Mouse (Mus musculus) heart, embryonic 15.5 days (tissue): Measurements from ENCODE around the gene Kif12. TPM values are rescaled to one million over a fixed set of nuclear protein-coding genes. Genes with fewer than 3 reads are reported as not detected.

Source experiments
- ATAC-seq: fragments of 200-750 bp; cut with Nextera tagmentation; replicated peaks from 2 replicates; pipeline ENCODE4 v1.8.0; 2017; ENCODE audit warnings: low read depth, moderate TSS enrichment; ENCODE audit not compliant: insufficient number of reproducible peaks, insufficient read depth, low FRiP score
- H3K27ac ChIP-seq: fragments of 300-500 bp; sonication (generic); 2 replicates; pipeline ENCODE4 v1.5.1; 2015; ENCODE audit warnings: mild to moderate bottlenecking, inconsistent platforms
- H3K27me3 ChIP-seq: fragments of 300-500 bp; sonication (generic); 2 replicates; pipeline ENCODE4 v1.6.1; 2015; ENCODE audit warnings: inconsistent platforms
- H3K36me3 ChIP-seq: fragments of 300-500 bp; sonication (generic); 2 replicates; pipeline ENCODE4 v1.6.1; 2015; ENCODE audit warnings: mild to moderate bottlenecking, inconsistent platforms
- H3K4me1 ChIP-seq: fragments of 300-500 bp; sonication (generic); replicated peaks from 2 replicates; pipeline ENCODE4 v1.6.1; 2015; ENCODE audit warnings: inconsistent platforms
- H3K4me2 ChIP-seq: fragments of 300-500 bp; sonication (generic); 2 replicates; pipeline ENCODE4 v1.6.1; 2015; ENCODE audit warnings: inconsistent platforms, mild to moderate bottlenecking, moderate library complexity
- H3K4me3 ChIP-seq: fragments of 300-500 bp; sonication (generic); 2 replicates; pipeline ENCODE4 v1.5.1; 2015; ENCODE audit warnings: mild to moderate bottlenecking, inconsistent platforms
- H3K9ac ChIP-seq: fragments of 300-500 bp; sonication (generic); 2 replicates; pipeline ENCODE4 v1.6.1; 2015; ENCODE audit warnings: mild to moderate bottlenecking, inconsistent platforms
- H3K9me3 ChIP-seq: fragments of 300-500 bp; sonication (generic); replicated peaks from 2 replicates; pipeline ENCODE4 v1.6.1; 2016; ENCODE audit warnings: inconsistent platforms
- WGBS: fragments of 180-500 bp; shearing (Covaris S2); methylation state at CpG from one replicate; pipeline ENCODE4 v1.1.7; 2015; ENCODE audit warnings: mixed read lengths; 5-methylcytosine and 5-hydroxymethylcytosine counted together
- polyA plus RNA-seq: library from polyadenylated mRNA; unstranded; fragments of >200 nt; fragmentation: Nextera tagmentation; extraction: Ambion mirVana; gene quantifications from 2 replicates; pipeline ENCODE4 v1.2.1, GENCODE M21; 2015

Gene Kif12
- polyA plus RNA-seq = 0.13 and 0.48 TPM in 2 replicates

GRCm38 (mm10) chr4:63171969-63172685 lies at the start of gene Kif12:
Kif12 (minus strand) TSS chr4:63172131.
- H3K27me3 ChIP-seq = peaks cover 39% of the 10 kb centered on the region
- 74% methylated on average over 4 of the region's 4 CpGs for WGBS
- no peak within 1 kb of the TSS for H3K27ac ChIP-seq
- no peak within 1 kb of the TSS for H3K4me3 ChIP-seq
- H3K4me2 ChIP-seq = no peak within 1 kb of the TSS
- H3K4me1 ChIP-seq = no peaks in the 10 kb centered on the region
- no peaks in the 10 kb centered on the region for H3K9me3 ChIP-seq
- H3K36me3 ChIP-seq = no peaks in the 10 kb centered on the region
- no peak for ATAC-seq
- H3K9ac ChIP-seq = no peak within 1 kb of the TSS

- no peak overlapping the region for H3K4me2 ChIP-seq
- no peaks in the 10 kb centered on the region for H3K9me3 ChIP-seq
- H3K9ac ChIP-seq = no peak overlapping the region
- peaks cover 31% of the 10 kb centered on the region for H3K4me1 ChIP-seq
- H3K36me3 ChIP-seq = no peaks in the 10 kb centered on the region
- no peak for ATAC-seq
- no peaks in the 10 kb centered on the region for H3K27me3 ChIP-seq
- 82% methylated on average over 15 of the region's 15 CpGs for WGBS
- H3K4me3 ChIP-seq = no peak overlapping the region
- no peak overlapping the region for H3K27ac ChIP-seq
Measured at GRCm38 (mm10) chr4:63221096-63221958, 49.4 kb upstream of the Kif12 start.

GRCm38 (mm10) chr4:63219635-63220034 lies 47.7 kb upstream of the Kif12 start:
- Histone ChIP-seq H3K4me3 (no peak overlapping the region), H3K9ac (no peak overlapping the region), H3K36me3 (no peaks in the 10 kb centered on the region), H3K9me3 (no peaks in the 10 kb centered on the region), H3K4me1 (peaks cover 33% of the 10 kb centered on the region), H3K27me3 (peaks cover 5% of the 10 kb centered on the region), H3K4me2 (no peak overlapping the region), H3K27ac (no peak overlapping the region)
- 49% methylated on average over 6 of the region's 6 CpGs for WGBS
- ATAC-seq = no peak

- no peak overlapping the region for H3K4me3 ChIP-seq
- H3K36me3 ChIP-seq = no peaks in the 10 kb centered on the region
- H3K9ac ChIP-seq = no peak overlapping the region
- no peak overlapping the region for H3K4me2 ChIP-seq
- H3K27me3 ChIP-seq = peaks cover 10% of the 10 kb centered on the region
- no peak for ATAC-seq
- H3K4me1 ChIP-seq = peaks cover 36% of the 10 kb centered on the region
- whole genome bisulfite sequencing = 78% methylated on average over 3 of the region's 3 CpGs
- no peak overlapping the region for H3K27ac ChIP-seq
- no peaks in the 10 kb centered on the region for H3K9me3 ChIP-seq
Measured at GRCm38 (mm10) chr4:63219059-63219458, 47.1 kb upstream of the Kif12 start.

GRCm38 (mm10) chr4:63217513-63217912 lies 45.6 kb upstream of the Kif12 start:
- ATAC-seq = no peak
- no peak overlapping the region for H3K27ac ChIP-seq
- H3K4me3 ChIP-seq = no peak overlapping the region
- H3K4me1 ChIP-seq = peaks cover 44% of the 10 kb centered on the region
- no peak overlapping the region for H3K9ac ChIP-seq
- H3K27me3 ChIP-seq = peaks cover 26% of the 10 kb centered on the region
- H3K36me3 ChIP-seq = no peaks in the 10 kb centered on the region
- H3K9me3 ChIP-seq = no peaks in the 10 kb centered on the region
- H3K4me2 ChIP-seq = no peak overlapping the region
- WGBS = 73% methylated on average over 6 of the region's 6 CpGs

GRCm38 (mm10) chr4:63216566-63216965 lies 44.6 kb upstream of the Kif12 start:
- peaks cover 44% of the 10 kb centered on the region for H3K4me1 ChIP-seq
- no peaks in the 10 kb centered on the region for H3K36me3 ChIP-seq
- 0 out of 2 replicates have a peak overlapping the region, but pooled peaks have one; percentile 58 for H3K27ac ChIP-seq
- H3K4me2 ChIP-seq = peak overlapping the region; percentile 99
- no peaks in the 10 kb centered on the region for H3K9me3 ChIP-seq
- ATAC-seq = peak; percentile 30; the same call in 1 of the 2 replicates
- H3K4me3 ChIP-seq = peak overlapping the region; percentile 71
- WGBS = 36% methylated on average over 9 of the region's 9 CpGs
- peak overlapping the region; percentile 71 for H3K9ac ChIP-seq
- H3K27me3 ChIP-seq = peaks cover 34% of the 10 kb centered on the region

GRCm38 (mm10) chr4:63215993-63216531 lies 44.1 kb upstream of the Kif12 start:
- WGBS = 4% methylated on average over 24 of the region's 24 CpGs
- peak overlapping the region; percentile 99 for H3K4me2 ChIP-seq
- peak overlapping the region; percentile 71 for H3K4me3 ChIP-seq
- H3K9ac ChIP-seq = peak overlapping the region; percentile 71
- no peaks in the 10 kb centered on the region for H3K36me3 ChIP-seq
- peak overlapping the region; percentile 58 for H3K27ac ChIP-seq
- H3K4me1 ChIP-seq = peaks cover 44% of the 10 kb centered on the region
- no peaks in the 10 kb centered on the region for H3K9me3 ChIP-seq
- peak; percentile 43 for ATAC-seq
- peaks cover 36% of the 10 kb centered on the region for H3K27me3 ChIP-seq

- Histone ChIP-seq H3K36me3 (no peaks in the 10 kb centered on the region), H3K27me3 (peaks cover 36% of the 10 kb centered on the region), H3K4me2 (peak overlapping the region; percentile 99), H3K4me3 (peak overlapping the region; percentile 71), H3K27ac (peak overlapping the region; percentile 58), H3K9ac (peak overlapping the region; percentile 71), H3K9me3 (no peaks in the 10 kb centered on the region), H3K4me1 (peaks cover 44% of the 10 kb centered on the region)
- WGBS = under 1% methylated on average over 71 of the region's 71 CpGs
- ATAC-seq = peak; percentile 23; the same call in 1 of the 2 replicates
Measured at GRCm38 (mm10) chr4:63215185-63215992, 43.5 kb upstream of the Kif12 start.

GRCm38 (mm10) chr4:63213907-63214621 lies 42.1 kb upstream of the Kif12 start, which contains the start of gene Col27a1:
Col27a1 (plus strand) TSS chr4:63214004.
- no peaks in the 10 kb centered on the region for H3K9me3 ChIP-seq
- peak within 1 kb of the TSS; percentile 71 for H3K4me3 ChIP-seq
- H3K4me1 ChIP-seq = peaks cover 35% of the 10 kb centered on the region
- H3K9ac ChIP-seq = peak within 1 kb of the TSS; percentile 71
- peaks cover 36% of the 10 kb centered on the region for H3K27me3 ChIP-seq
- ATAC-seq = no peak
- H3K36me3 ChIP-seq = no peaks in the 10 kb centered on the region
- H3K27ac ChIP-seq = no peak within 1 kb of the TSS
- H3K4me2 ChIP-seq = peak within 1 kb of the TSS; percentile 99
- 1% methylated on average over 59 of the region's 61 CpGs for WGBS

GRCm38 (mm10) chr4:63205583-63205982 lies 33.7 kb upstream of the Kif12 start:
- Histone ChIP-seq H3K4me1 (peaks cover 25% of the 10 kb centered on the region), H3K36me3 (no peaks in the 10 kb centered on the region), H3K9ac (no peak overlapping the region), H3K4me2 (no peak overlapping the region), H3K4me3 (no peak overlapping the region), H3K27me3 (no peaks in the 10 kb centered on the region; the same call in 1 of the 2 replicates), H3K27ac (no peak overlapping the region), H3K9me3 (no peaks in the 10 kb centered on the region)
- WGBS = 54% methylated on average over 7 of the region's 7 CpGs
- no peak for ATAC-seq
